Mouse (Mus musculus): ENCODE data around the gene Mia. TPM values are rescaled to one million over a fixed set of nuclear protein-coding genes. Genes with fewer than 3 reads are reported as not detected.

Gene Mia
- polyA plus RNA-seq, 1 experiment from 2014 or later = 146 TPM

DNA sequence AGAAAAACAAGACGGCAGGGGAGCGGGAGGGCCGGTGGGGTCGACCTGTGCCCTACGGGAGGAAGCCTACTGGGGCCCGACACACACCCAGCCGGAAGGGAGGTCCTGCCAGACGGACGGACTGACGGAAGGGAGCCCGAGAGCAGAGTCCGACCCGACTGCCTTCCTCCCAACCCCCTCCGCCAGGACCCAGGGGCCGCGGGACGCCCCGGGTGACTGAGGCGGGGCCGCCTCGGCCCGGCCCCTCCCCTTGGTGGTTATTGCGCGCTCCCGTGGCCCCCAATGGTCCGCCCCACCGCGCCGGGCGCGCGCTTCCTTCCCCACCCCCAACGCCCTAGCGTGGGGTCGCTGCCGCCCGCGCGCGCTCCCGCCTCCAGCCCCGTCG is 14.7 kb downstream of the Mia start:
- WGBS = under 1% methylated on average over 36 of the region's 43 CpGs
- Histone ChIP-seq H3K9me3 (no peaks in the 10 kb centered on the region), H3K36me3 (peaks cover 43% of the 10 kb centered on the region), H3K4me1 (peaks cover 54% of the 10 kb centered on the region), H3K27me3 (no peaks in the 10 kb centered on the region), H3K27ac (peak overlapping the region; percentile 98), H3K4me2 (peak overlapping the region; percentile 83), H3K9ac (peak overlapping the region; percentile 74), H3K4me3 (peak overlapping the region; percentile 77)
- ATAC-seq (ENCODE audit: insufficient number of reproducible peaks, low FRiP score, low TSS enrichment, low read depth) = peak; percentile 72

DNA sequence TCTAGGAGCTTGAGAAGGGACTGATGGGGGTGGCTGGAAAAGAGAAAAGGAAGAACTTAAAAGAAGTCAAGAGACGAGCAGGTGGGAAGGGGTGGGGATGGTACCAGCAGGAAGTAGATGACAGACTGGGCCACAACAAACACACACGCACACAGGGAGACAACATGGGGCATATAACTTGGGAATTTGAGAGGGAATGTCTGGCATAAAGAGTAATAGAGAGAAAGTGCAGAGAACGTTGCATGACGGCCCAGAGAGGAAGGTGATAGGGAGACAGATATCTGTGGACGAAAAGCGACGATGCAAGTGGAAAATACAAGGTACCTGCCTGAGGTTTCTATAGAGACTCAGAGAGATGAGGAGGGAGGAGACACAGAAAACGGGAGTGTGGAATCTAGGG is 15.3 kb downstream of the Mia start:
- Histone ChIP-seq H3K36me3 (peaks cover 44% of the 10 kb centered on the region), H3K9ac (peak overlapping the region; percentile 74), H3K27ac (peak overlapping the region; percentile 98), H3K27me3 (no peaks in the 10 kb centered on the region), H3K4me3 (peak overlapping the region; percentile 77), H3K9me3 (no peaks in the 10 kb centered on the region), H3K4me1 (peaks cover 57% of the 10 kb centered on the region), H3K4me2 (peak overlapping the region; percentile 83)
- ATAC-seq (ENCODE audit: insufficient number of reproducible peaks, low FRiP score, low TSS enrichment, low read depth) = no peak
- 2% methylated on average over 8 of the region's 8 CpGs for WGBS

DNA sequence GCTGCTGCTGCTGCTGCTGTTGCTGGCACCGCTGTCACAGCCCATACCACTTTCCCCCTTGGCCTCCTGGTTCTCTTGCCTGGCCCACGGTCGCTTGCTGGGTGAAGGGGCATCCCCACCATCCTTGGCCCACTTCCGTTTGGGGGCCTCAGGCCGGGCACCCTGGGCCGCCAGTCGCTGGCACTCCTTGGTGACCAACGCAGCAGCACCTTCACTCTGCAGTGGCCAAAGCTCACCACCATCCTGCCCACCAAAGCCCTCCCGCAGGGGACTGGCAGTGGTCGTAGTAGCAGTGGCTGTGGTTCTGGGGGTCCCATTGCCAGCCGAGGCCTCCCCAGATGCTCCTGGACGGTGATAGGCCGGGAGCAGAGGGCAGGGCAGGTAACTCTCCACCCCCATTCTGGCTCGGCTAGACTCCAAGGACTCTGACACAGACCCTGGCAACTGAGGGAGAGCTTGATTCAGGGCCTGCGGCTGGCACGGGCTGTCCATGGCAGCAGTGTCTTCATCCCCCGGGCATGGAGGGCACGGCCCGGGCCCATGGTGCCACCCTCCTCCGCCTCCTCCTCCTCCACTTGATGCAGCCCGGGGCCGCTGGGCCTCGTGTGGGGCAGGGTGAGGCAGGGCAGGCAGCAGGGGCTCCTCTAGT is 15.8 kb downstream of the Mia start:
- no peaks in the 10 kb centered on the region for H3K27me3 ChIP-seq
- H3K4me1 ChIP-seq = peaks cover 62% of the 10 kb centered on the region
- no peak for ATAC-seq (ENCODE audit: insufficient number of reproducible peaks, low FRiP score, low TSS enrichment, low read depth)
- H3K4me3 ChIP-seq = peak overlapping the region; percentile 77
- no peak overlapping the region for H3K27ac ChIP-seq
- H3K4me2 ChIP-seq = peak overlapping the region; percentile 83
- H3K36me3 ChIP-seq = peaks cover 44% of the 10 kb centered on the region
- no peaks in the 10 kb centered on the region for H3K9me3 ChIP-seq
- WGBS = 65% methylated on average over 23 of the region's 23 CpGs
- H3K9ac ChIP-seq = peak overlapping the region; percentile 74

DNA sequence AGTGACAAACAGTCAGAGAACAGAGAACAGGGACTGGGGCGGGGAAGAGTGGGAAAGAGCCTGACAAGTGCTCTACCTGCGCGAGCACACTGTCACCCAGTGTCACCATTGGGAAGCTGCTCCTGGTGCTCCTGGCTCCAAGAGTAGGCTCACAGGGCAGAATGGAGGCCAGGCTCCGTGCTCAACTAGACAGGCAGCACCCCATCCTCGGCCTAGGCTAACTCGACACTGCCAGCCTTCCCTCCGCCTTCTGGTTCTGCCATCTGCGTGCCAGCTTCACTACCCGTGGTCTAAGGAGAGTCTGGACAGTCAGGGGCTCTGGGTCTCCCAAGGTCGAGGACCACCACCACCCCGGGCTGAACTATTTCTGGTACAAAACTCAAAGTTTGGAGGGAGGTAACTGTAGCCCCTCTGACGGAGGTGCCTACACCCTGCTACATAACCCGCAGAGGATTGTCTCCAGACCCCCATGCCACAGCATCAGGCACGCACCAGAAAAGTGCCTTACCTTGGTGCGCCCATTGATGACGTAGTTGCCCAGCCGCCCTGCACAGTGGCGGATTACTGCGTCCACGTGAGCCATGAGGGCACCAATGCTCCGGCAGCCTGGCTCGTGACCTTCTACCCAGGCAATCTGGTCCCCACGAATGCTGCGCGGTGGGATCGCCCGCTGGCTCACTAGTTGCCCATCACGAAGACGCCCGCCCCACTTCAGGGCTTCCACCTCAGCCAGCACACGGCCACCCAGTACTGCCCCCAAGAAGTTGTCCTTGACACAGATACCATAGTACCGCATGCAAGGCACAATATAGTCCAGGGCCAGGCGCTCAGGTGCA is 16.6 kb downstream of the Mia start:
- WGBS = 81% methylated on average over 33 of the region's 33 CpGs
- Histone ChIP-seq H3K9me3 (no peaks in the 10 kb centered on the region), H3K27me3 (no peaks in the 10 kb centered on the region), H3K4me1 (peaks cover 70% of the 10 kb centered on the region), H3K4me2 (peak overlapping the region; percentile 83), H3K9ac (peak overlapping the region; percentile 26; the same call in 1 of the 2 replicates), H3K27ac (no peak overlapping the region), H3K4me3 (peak overlapping the region; percentile 77), H3K36me3 (peaks cover 48% of the 10 kb centered on the region)
- no peak for ATAC-seq (ENCODE audit: insufficient number of reproducible peaks, low FRiP score, low TSS enrichment, low read depth)

DNA sequence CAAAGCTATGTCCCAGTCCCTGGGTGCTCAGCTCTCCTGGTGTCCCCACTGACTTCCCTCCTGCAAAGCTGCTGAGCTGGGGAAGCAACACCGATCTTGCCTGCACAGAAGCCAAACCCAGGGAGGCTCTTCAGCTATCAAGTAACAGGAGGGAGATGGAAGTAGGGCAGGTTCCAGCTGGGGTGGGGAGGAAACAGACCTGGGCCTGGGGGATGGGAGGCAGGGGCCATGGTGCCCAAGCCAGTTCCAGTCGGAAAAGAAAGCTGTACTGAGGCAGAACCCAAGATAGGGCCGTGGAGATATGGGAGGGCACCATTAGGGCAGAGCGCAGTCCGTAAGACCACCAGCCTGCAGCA is 17.5 kb downstream of the Mia start:
- H3K4me1 ChIP-seq = peaks cover 71% of the 10 kb centered on the region
- no peak overlapping the region for H3K27ac ChIP-seq
- H3K4me3 ChIP-seq = no peak overlapping the region
- WGBS = 73% methylated on average over 5 of the region's 5 CpGs
- ATAC-seq (ENCODE audit: insufficient number of reproducible peaks, low FRiP score, low TSS enrichment, low read depth) = no peak
- peaks cover 56% of the 10 kb centered on the region for H3K36me3 ChIP-seq
- 0 out of 2 replicates have a peak overlapping the region, but pooled peaks have one; percentile 26 for H3K9ac ChIP-seq
- no peaks in the 10 kb centered on the region for H3K9me3 ChIP-seq
- H3K27me3 ChIP-seq = no peaks in the 10 kb centered on the region
- 0 out of 2 replicates have a peak overlapping the region, but pooled peaks have one; percentile 12 for H3K4me2 ChIP-seq

DNA sequence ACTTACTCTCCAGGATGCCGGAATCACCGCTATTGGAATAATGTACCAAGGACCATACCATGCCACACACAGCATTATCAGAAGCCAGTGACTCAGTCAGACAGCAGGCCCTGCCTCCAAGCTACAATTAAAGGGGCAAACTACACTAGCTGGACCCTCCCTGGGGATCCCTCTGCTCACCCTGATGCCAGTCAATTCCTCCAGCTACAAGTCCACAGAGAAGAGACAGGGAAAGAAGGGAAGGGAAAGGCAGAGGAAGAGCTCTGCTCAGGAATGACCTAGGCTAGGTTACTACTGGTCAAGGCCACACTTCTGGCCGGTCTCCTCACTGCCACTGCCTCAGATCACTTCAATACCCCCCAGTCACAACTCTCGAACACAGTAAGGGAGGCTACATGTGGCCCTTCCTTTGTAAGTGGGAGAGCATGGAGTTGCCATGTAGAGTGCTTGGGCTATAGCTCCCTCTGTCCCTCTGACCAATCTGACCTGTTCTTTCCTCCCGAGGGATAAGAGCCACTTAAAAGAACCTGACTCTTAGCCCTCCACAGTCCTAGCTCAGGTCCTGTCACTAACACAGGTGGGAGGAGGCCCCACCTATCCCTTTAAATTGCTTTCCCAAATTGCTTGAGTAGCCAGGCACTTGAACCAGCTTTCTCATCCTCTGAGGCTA is 18.0 kb downstream of the Mia start:
- Histone ChIP-seq H3K36me3 (peaks cover 61% of the 10 kb centered on the region), H3K4me3 (no peak overlapping the region), H3K4me1 (peaks cover 70% of the 10 kb centered on the region), H3K9ac (0 out of 2 replicates have a peak overlapping the region, but pooled peaks have one; percentile 26), H3K9me3 (no peaks in the 10 kb centered on the region), H3K27me3 (no peaks in the 10 kb centered on the region), H3K4me2 (0 out of 2 replicates have a peak overlapping the region, but pooled peaks have one; percentile 12), H3K27ac (no peak overlapping the region)
- ATAC-seq (ENCODE audit: insufficient number of reproducible peaks, low FRiP score, low TSS enrichment, low read depth) = no peak
- 80% methylated on average over 5 of the region's 5 CpGs for WGBS

DNA sequence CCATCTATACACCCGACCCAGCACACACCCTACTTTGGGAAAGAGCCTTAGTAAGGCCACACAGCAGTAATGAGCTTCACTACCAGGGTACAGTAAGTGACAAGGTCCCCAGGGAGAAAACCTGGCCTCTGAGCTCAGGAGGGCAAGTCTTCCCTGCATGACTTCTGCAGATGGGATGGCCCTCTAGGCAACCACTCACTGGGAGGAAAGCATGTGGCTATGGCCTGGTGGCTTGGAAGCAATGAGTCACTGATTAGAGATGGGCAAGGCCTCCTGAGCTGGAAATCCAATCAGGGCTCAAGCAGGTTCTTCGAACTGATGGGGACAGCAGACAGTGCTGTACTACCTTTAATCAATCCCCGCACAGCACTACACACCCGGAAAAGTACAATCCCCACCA is 19.2 kb downstream of the Mia start:
- Histone ChIP-seq H3K4me3 (no peak overlapping the region), H3K36me3 (peaks cover 69% of the 10 kb centered on the region), H3K27me3 (no peaks in the 10 kb centered on the region), H3K4me2 (no peak overlapping the region), H3K4me1 (peaks cover 60% of the 10 kb centered on the region), H3K9ac (no peak overlapping the region), H3K9me3 (no peaks in the 10 kb centered on the region), H3K27ac (peak overlapping the region; percentile 11; the same call in 1 of the 2 replicates)
- no peak for ATAC-seq (ENCODE audit: insufficient number of reproducible peaks, low FRiP score, low TSS enrichment, low read depth)
- 86% methylated on average over 4 of the region's 4 CpGs for WGBS

DNA sequence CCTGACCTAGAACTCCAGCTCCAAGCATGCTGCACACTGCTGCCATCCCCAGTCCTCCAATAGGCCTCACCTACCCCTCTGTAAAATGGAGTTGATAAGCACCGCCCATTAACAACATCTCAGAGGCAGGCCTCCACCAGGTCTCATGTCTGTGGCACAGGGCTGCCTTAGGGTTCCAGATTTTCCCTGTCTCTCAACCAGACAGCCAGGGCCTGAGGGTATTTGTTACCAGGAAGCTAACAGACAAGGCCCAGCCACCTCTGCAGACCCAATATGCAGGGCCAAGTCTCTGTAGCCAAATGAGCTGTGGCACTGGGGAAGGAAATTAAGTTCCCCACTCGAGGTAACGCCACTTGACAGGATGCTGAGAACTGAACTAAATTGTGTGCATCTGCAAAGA is 20.0 kb downstream of the Mia start:
- Histone ChIP-seq H3K4me2 (no peak overlapping the region), H3K4me3 (no peak overlapping the region), H3K4me1 (peaks cover 62% of the 10 kb centered on the region), H3K36me3 (peaks cover 74% of the 10 kb centered on the region), H3K27me3 (no peaks in the 10 kb centered on the region), H3K9me3 (no peaks in the 10 kb centered on the region), H3K9ac (no peak overlapping the region), H3K27ac (no peak overlapping the region)
- ATAC-seq (ENCODE audit: insufficient number of reproducible peaks, low FRiP score, low TSS enrichment, low read depth) = no peak
- 83% methylated on average over 3 of the region's 3 CpGs for WGBS

DNA sequence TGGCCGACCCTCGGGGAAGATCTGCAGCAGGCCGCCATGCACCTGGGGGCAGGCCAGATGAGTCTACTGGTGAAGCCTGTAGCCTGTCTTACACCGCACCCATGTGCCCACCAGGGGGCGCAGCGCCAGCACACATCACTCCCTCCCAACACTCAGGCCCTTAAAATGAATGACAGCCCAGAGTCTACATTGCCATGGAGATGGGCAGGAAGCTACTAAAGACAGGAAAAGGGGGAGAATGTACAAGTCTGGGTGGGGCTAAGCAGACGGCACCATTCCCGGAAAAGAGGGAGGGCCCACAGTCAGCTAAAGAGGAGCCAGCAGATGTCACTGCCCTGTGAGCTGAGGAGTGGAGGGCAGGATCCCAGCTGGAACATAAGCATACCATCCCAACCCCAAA is 21.1 kb downstream of the Mia start:
- Histone ChIP-seq H3K4me3 (no peak overlapping the region), H3K4me1 (peaks cover 57% of the 10 kb centered on the region), H3K27ac (0 out of 2 replicates have a peak overlapping the region, but pooled peaks have one; percentile 33), H3K9ac (no peak overlapping the region), H3K27me3 (no peaks in the 10 kb centered on the region), H3K36me3 (peaks cover 74% of the 10 kb centered on the region), H3K4me2 (no peak overlapping the region), H3K9me3 (no peaks in the 10 kb centered on the region)
- ATAC-seq (ENCODE audit: insufficient number of reproducible peaks, low FRiP score, low TSS enrichment, low read depth) = peak; percentile 80
- 7% methylated on average over 8 of the region's 8 CpGs for WGBS

DNA sequence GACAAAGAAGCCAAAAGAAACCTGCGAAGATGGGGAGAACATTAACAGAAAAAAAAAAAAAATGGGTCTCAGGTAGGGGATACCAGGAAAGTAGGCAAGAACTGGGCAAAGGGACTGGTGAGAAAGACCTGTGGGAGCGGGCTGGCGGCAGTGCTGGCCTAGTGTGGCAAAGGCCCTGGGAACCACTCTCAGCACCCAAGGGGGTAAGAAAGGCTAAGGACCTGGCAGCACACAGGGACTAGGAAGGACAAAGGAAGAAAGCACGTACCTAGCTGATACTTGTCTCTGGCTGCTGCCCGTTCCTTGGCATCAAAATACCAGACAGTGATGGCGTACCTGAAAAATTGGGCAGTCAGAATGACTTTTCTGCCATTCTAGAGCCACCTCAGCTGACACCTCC is 21.7 kb downstream of the Mia start:
- H3K9ac ChIP-seq = no peak overlapping the region
- 90% methylated on average over 6 of the region's 6 CpGs for WGBS
- H3K9me3 ChIP-seq = no peaks in the 10 kb centered on the region
- H3K36me3 ChIP-seq = peaks cover 67% of the 10 kb centered on the region
- H3K4me1 ChIP-seq = peaks cover 51% of the 10 kb centered on the region
- no peak overlapping the region for H3K4me2 ChIP-seq
- no peak for ATAC-seq (ENCODE audit: insufficient number of reproducible peaks, low FRiP score, low TSS enrichment, low read depth)
- H3K27me3 ChIP-seq = no peaks in the 10 kb centered on the region
- no peak overlapping the region for H3K27ac ChIP-seq
- no peak overlapping the region for H3K4me3 ChIP-seq

DNA sequence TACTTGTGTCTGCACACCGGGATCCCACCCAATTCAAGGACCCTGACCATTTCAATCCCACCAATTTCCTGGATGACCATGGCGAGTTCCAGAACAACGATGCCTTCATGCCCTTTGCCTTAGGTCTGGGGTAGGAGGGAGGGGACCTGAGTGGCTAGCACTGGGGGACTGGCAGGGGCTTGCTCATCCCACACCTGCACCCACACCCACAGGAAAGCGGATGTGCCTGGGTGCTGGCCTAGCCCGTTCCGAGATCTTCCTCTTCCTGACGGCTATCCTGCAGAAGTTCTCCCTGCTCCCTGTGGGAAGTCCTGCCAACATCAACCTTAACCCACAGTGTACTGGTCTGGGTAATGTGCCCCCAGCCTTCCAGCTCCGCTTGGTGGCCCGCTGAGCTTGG is 22.8 kb downstream of the Mia start:
- no peak overlapping the region for H3K4me3 ChIP-seq
- no peak overlapping the region for H3K27ac ChIP-seq
- H3K9me3 ChIP-seq = no peaks in the 10 kb centered on the region
- H3K27me3 ChIP-seq = no peaks in the 10 kb centered on the region
- no peak overlapping the region for H3K4me2 ChIP-seq
- peaks cover 59% of the 10 kb centered on the region for H3K36me3 ChIP-seq
- H3K4me1 ChIP-seq = peaks cover 47% of the 10 kb centered on the region
- 95% methylated on average over 9 of the region's 9 CpGs for WGBS
- H3K9ac ChIP-seq = no peak overlapping the region
- ATAC-seq (ENCODE audit: insufficient number of reproducible peaks, low FRiP score, low TSS enrichment, low read depth) = no peak

DNA sequence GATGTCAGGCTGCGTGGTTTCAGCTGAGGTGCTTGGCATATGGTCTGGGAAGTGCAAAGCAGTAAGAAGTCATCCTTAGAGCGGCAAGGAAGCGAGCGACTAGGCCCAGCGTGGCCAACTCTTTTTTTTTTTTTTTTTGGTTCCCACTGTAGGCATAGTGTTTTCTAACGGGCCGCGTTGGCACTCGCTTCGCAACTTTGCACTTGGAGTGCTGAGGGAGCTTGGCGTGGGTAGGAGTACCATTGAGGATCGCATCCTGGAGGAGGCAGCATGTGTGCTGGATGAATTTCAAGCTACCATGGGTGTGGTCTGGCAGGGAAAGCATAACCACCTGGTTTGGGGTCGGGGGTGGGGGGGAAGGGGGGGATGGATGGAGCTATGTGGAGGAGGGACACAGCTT is 25.0 kb downstream of the Mia start:
- ATAC-seq (ENCODE audit: insufficient number of reproducible peaks, low FRiP score, low TSS enrichment, low read depth) = no peak
- Histone ChIP-seq H3K27ac (no peak overlapping the region), H3K27me3 (no peaks in the 10 kb centered on the region), H3K36me3 (peaks cover 38% of the 10 kb centered on the region), H3K9ac (no peak overlapping the region), H3K9me3 (no peaks in the 10 kb centered on the region), H3K4me3 (no peak overlapping the region), H3K4me1 (peaks cover 30% of the 10 kb centered on the region), H3K4me2 (no peak overlapping the region)
- 74% methylated on average over 13 of the region's 13 CpGs for WGBS
